Mouse (Mus musculus) neural tube, embryonic 14.5 days (tissue): Measurements from ENCODE around the gene Igf2. TPM values are rescaled to one million over a fixed set of nuclear protein-coding genes. Genes with fewer than 3 reads are reported as not detected.
A peak's percentile ranks its signal among the peaks of the same experiment; 100 is the strongest.

Source experiments
- ATAC-seq: fragments of 200-750 bp; cut with Nextera tagmentation; 2 replicates; pipeline ENCODE4 v1.8.0; 2017; ENCODE audit warnings: low read depth, mild to moderate bottlenecking, moderate TSS enrichment, moderate library complexity
- H3K27ac ChIP-seq: fragments of 300-500 bp; sonication (generic); 2 replicates; pipeline ENCODE4 v1.5.1; 2014; ENCODE audit warnings: low read depth, mild to moderate bottlenecking, control low read depth, low read length, moderate library complexity, mixed read lengths
- H3K27me3 ChIP-seq: fragments of 300-500 bp; sonication (generic); 2 replicates; pipeline ENCODE4 v1.6.1; 2014; ENCODE audit warnings: low read length; ENCODE audit not compliant: control insufficient read depth, insufficient read depth
- H3K36me3 ChIP-seq: fragments of 300-500 bp; sonication (generic); 2 replicates; pipeline ENCODE4 v1.6.1; 2014; ENCODE audit warnings: low read length, mixed read lengths; ENCODE audit not compliant: control insufficient read depth, insufficient read depth
- H3K4me1 ChIP-seq: fragments of 300-500 bp; sonication (generic); 2 replicates; pipeline ENCODE4 v1.6.1; 2014; ENCODE audit warnings: low read length; ENCODE audit not compliant: control insufficient read depth, insufficient read depth
- H3K4me2 ChIP-seq: fragments of 300-500 bp; sonication (generic); 2 replicates; pipeline ENCODE4 v1.6.1; 2014; ENCODE audit warnings: mild to moderate bottlenecking, low read depth, low read length, control low read depth
- H3K4me3 ChIP-seq: fragments of 300-500 bp; sonication (generic); 2 replicates; pipeline ENCODE4 v1.5.1; 2014; ENCODE audit warnings: low read depth, low read length, control low read depth, mixed read lengths
- H3K9ac ChIP-seq: fragments of 300-500 bp; sonication (generic); replicated peaks from 2 replicates; pipeline ENCODE4 v1.6.1; 2014; ENCODE audit warnings: low read depth, mild to moderate bottlenecking, control low read depth, low read length, mixed read lengths
- H3K9me3 ChIP-seq: fragments of 300-500 bp; sonication (generic); 2 replicates; pipeline ENCODE4 v1.6.1; 2016; ENCODE audit warnings: low read length; ENCODE audit not compliant: control insufficient read depth
- WGBS: fragments of 180-500 bp; shearing (Covaris S2); extraction: QIAGEN DNeasy Blood & Tissue Kit; methylation state at CpG from one replicate; pipeline ENCODE4 v1.1.7; 2014; 5-methylcytosine and 5-hydroxymethylcytosine counted together
- polyA plus RNA-seq: library from polyadenylated mRNA; unstranded; fragments of >200 nt; fragmentation: Nextera tagmentation; extraction: Ambion mirVana; gene quantifications from 2 replicates; pipeline ENCODE4 v1.2.1, GENCODE M21; 2014

The Igf2 gene
- polyA plus RNA-seq, 1 experiment from 2014 or later = 24.6 TPM

GRCm38 (mm10) chr7:142655633-142656032, 11.0 kb downstream of the Igf2 start:
- Histone ChIP-seq H3K36me3 (no peaks in the 10 kb centered on the region), H3K4me1 (0 out of 2 replicates have a peak, but pooled peaks cover 9% of the 10 kb centered on the region), H3K9ac (no peak overlapping the region), H3K27me3 (peaks cover 44% of the 10 kb centered on the region), H3K4me2 (no peak overlapping the region), H3K27ac (no peak overlapping the region), H3K4me3 (peak overlapping the region; percentile 4; the same call in 1 of the 2 replicates), H3K9me3 (no peaks in the 10 kb centered on the region)
- ATAC-seq = no peak
- WGBS = 10% methylated on average over 11 of the region's 11 CpGs

- no peak for ATAC-seq
- Histone ChIP-seq H3K27me3 (peaks cover 29% of the 10 kb centered on the region), H3K9ac (no peak overlapping the region), H3K9me3 (no peaks in the 10 kb centered on the region), H3K4me2 (no peak overlapping the region), H3K4me3 (no peak overlapping the region), H3K36me3 (no peaks in the 10 kb centered on the region), H3K4me1 (0 out of 2 replicates have a peak, but pooled peaks cover 3% of the 10 kb centered on the region), H3K27ac (no peak overlapping the region)
- 23% methylated on average over 18 of the region's 18 CpGs for WGBS
These were observed 12.9 kb downstream of the Igf2 start for GRCm38 (mm10) chr7:142653726-142654125.

GRCm38 (mm10) chr7:142646676-142647075, 19.9 kb downstream of the Igf2 start:
- H3K9ac ChIP-seq = no peak overlapping the region
- no peaks in the 10 kb centered on the region for H3K4me1 ChIP-seq
- H3K4me3 ChIP-seq = no peak overlapping the region
- H3K4me2 ChIP-seq = no peak overlapping the region
- no peaks in the 10 kb centered on the region for H3K9me3 ChIP-seq
- H3K36me3 ChIP-seq = no peaks in the 10 kb centered on the region
- no peaks in the 10 kb centered on the region for H3K27me3 ChIP-seq
- no peak for ATAC-seq
- 39% methylated on average over 6 of the region's 6 CpGs for WGBS
- H3K27ac ChIP-seq = no peak overlapping the region

GRCm38 (mm10) chr7:142645045-142645444, 21.6 kb downstream of the Igf2 start:
- no peak overlapping the region for H3K9ac ChIP-seq
- no peak overlapping the region for H3K4me3 ChIP-seq
- H3K9me3 ChIP-seq = no peaks in the 10 kb centered on the region
- ATAC-seq = no peak
- no peak overlapping the region for H3K4me2 ChIP-seq
- no peaks in the 10 kb centered on the region for H3K4me1 ChIP-seq
- no peak overlapping the region for H3K27ac ChIP-seq
- no peaks in the 10 kb centered on the region for H3K36me3 ChIP-seq
- no peaks in the 10 kb centered on the region for H3K27me3 ChIP-seq
- WGBS = 60% methylated on average over 5 of the region's 5 CpGs

GRCm38 (mm10) chr7:142636178-142636577, 30.4 kb downstream of the Igf2 start:
- H3K4me2 ChIP-seq = no peak overlapping the region
- H3K27me3 ChIP-seq = no peaks in the 10 kb centered on the region
- H3K9me3 ChIP-seq = no peaks in the 10 kb centered on the region
- H3K4me1 ChIP-seq = no peaks in the 10 kb centered on the region
- H3K9ac ChIP-seq = no peak overlapping the region
- H3K4me3 ChIP-seq = no peak overlapping the region
- H3K36me3 ChIP-seq = no peaks in the 10 kb centered on the region
- ATAC-seq = no peak
- no peak overlapping the region for H3K27ac ChIP-seq

- no peak overlapping the region for H3K4me2 ChIP-seq
- H3K27ac ChIP-seq = no peak overlapping the region
- no peaks in the 10 kb centered on the region for H3K4me1 ChIP-seq
- no peaks in the 10 kb centered on the region for H3K27me3 ChIP-seq
- no peak overlapping the region for H3K9ac ChIP-seq
- WGBS = 75% methylated on average over 10 of the region's 10 CpGs
- H3K36me3 ChIP-seq = no peaks in the 10 kb centered on the region
- no peak overlapping the region for H3K4me3 ChIP-seq
- ATAC-seq = no peak
- H3K9me3 ChIP-seq = no peaks in the 10 kb centered on the region
These were observed 35.9 kb downstream of the Igf2 start for GRCm38 (mm10) chr7:142630691-142631090.

GRCm38 (mm10) chr7:142629806-142630205, 36.8 kb downstream of the Igf2 start:
- Histone ChIP-seq H3K4me3 (no peak overlapping the region), H3K9me3 (no peaks in the 10 kb centered on the region), H3K27me3 (no peaks in the 10 kb centered on the region), H3K36me3 (no peaks in the 10 kb centered on the region), H3K4me1 (no peaks in the 10 kb centered on the region), H3K27ac (no peak overlapping the region), H3K4me2 (no peak overlapping the region), H3K9ac (no peak overlapping the region)
- no peak for ATAC-seq
- 80% methylated on average over 6 of the region's 6 CpGs for WGBS

GRCm38 (mm10) chr7:142622180-142622579, 44.4 kb downstream of the Igf2 start:
- no peak overlapping the region for H3K4me3 ChIP-seq
- WGBS = 83% methylated on average over 4 of the region's 4 CpGs
- H3K27me3 ChIP-seq = no peaks in the 10 kb centered on the region
- no peak overlapping the region for H3K9ac ChIP-seq
- no peak for ATAC-seq
- no peak overlapping the region for H3K27ac ChIP-seq
- H3K4me1 ChIP-seq = no peaks in the 10 kb centered on the region
- H3K4me2 ChIP-seq = no peak overlapping the region
- H3K9me3 ChIP-seq = no peaks in the 10 kb centered on the region
- H3K36me3 ChIP-seq = no peaks in the 10 kb centered on the region

GRCm38 (mm10) chr7:142613077-142613476, 53.5 kb downstream of the Igf2 start:
- Histone ChIP-seq H3K4me1 (peaks cover 6% of the 10 kb centered on the region; the same call in 1 of the 2 replicates), H3K27me3 (no peaks in the 10 kb centered on the region; the same call in 1 of the 2 replicates), H3K27ac (no peak overlapping the region), H3K9ac (no peak overlapping the region), H3K4me3 (no peak overlapping the region), H3K9me3 (no peaks in the 10 kb centered on the region), H3K36me3 (no peaks in the 10 kb centered on the region), H3K4me2 (no peak overlapping the region)
- no peak for ATAC-seq
- WGBS = 60% methylated on average over 2 of the region's 2 CpGs
